Mouse (Mus musculus): Measurements from ENCODE around the gene Nr2f2. TPM values are rescaled to one million over a fixed set of nuclear protein-coding genes. Genes with fewer than 3 reads are reported as not detected.

The Nr2f2 gene
- polyA plus RNA-seq, 1 experiment from 2014 or later, result 12.3 TPM

DNA sequence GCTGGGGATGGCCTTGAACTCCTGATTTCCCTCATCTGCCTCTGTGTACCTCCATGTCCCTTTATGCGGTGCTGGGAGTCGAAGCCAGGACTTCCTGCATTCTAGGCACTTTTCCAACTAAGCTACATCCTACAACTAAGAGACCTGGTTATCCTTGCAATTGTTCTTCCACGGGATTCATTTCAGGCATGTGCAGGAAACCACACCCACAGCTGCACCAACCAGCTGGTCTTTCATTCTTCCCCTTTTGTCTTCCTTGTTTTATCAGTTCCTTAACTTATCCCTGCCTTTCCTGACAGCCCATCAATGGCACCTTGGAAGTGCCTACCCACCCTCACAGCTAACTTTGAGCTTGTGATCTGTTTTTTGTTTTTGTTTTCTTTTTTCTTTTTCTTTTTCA lies 42.3 kb upstream of the Nr2f2 start:
- Histone ChIP-seq H3K9me3 (ENCODE audit: low read length) (no peaks in the 10 kb centered on the region), H3K4me1 (ENCODE audit: insufficient read depth) (no peaks in the 10 kb centered on the region), H3K4me2 (ENCODE audit: low read depth, low read length) (no peak overlapping the region), H3K36me3 (replicated peaks; ENCODE audit: insufficient read depth, low read length) (no peaks in the 10 kb centered on the region), H3K27me3 (ENCODE audit: insufficient read depth, low read length) (no peaks in the 10 kb centered on the region), H3K9ac (replicated peaks) (no peak overlapping the region), H3K4me3 (ENCODE audit: low read depth, low read length) (no peak overlapping the region), H3K27ac (ENCODE audit: low read depth) (no peak overlapping the region)
- no peak for DNase-seq
- no peak for ATAC-seq
- TF ChIP-seq CTCF (IDR thresholded peaks at IDR 0.05; ENCODE audit: low read depth) (no peak), EP300 (IDR thresholded peaks at IDR 0.05; ENCODE audit: low read depth) (no peak)
- WGBS (ENCODE audit: insufficient replicate concordance), result 48% methylated on average over 3 of the region's 3 CpGs

- no peaks in the 10 kb centered on the region for H3K9me3 ChIP-seq (ENCODE audit: low read length)
- TF ChIP-seq EP300 (IDR thresholded peaks at IDR 0.05; ENCODE audit: low read depth), result no peak
- no peak for TF ChIP-seq CTCF (IDR thresholded peaks at IDR 0.05; ENCODE audit: low read depth)
- no peaks in the 10 kb centered on the region for H3K27me3 ChIP-seq (ENCODE audit: insufficient read depth, low read length)
- no peak overlapping the region for H3K4me2 ChIP-seq (ENCODE audit: low read depth, low read length)
- H3K27ac ChIP-seq (ENCODE audit: low read depth), result no peak overlapping the region
- DNase-seq (no peak), ATAC-seq (no peak)
- no peak overlapping the region for H3K4me3 ChIP-seq (ENCODE audit: low read depth, low read length)
- H3K4me1 ChIP-seq (ENCODE audit: insufficient read depth), result no peaks in the 10 kb centered on the region
- 84% methylated on average over 11 of the region's 11 CpGs for WGBS (ENCODE audit: insufficient replicate concordance)
- no peaks in the 10 kb centered on the region for H3K36me3 ChIP-seq (replicated peaks; ENCODE audit: insufficient read depth, low read length)
- H3K9ac ChIP-seq (replicated peaks), result no peak overlapping the region
Measured at GRCm38 (mm10) chr7:70407123-70407522, 40.6 kb upstream of the Nr2f2 start.

DNA sequence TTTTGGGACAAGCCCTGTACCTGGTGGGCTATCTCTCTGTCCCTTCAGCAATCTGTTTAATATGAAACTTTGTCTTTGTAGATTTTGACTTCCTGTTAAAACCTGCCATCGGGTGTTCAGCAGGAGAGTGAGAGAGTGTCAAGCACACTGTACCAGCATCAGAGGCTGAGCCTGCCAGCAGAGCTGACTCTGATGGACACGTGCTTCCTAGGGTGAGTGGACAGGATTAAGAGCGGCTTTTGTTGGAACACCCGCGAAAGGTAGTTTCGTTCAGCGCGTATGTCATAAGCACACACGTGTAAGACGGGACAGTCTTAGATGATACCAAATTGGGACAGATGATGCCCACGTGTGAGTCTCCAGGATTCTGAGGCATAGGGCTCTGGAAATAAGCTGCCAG lies 40.0 kb upstream of the Nr2f2 start:
- WGBS (ENCODE audit: insufficient replicate concordance), result 85% methylated on average over 11 of the region's 11 CpGs
- no peak for DNase-seq
- H3K4me3 ChIP-seq (ENCODE audit: low read depth, low read length), result no peak overlapping the region
- H3K27ac ChIP-seq (ENCODE audit: low read depth), result no peak overlapping the region
- no peaks in the 10 kb centered on the region for H3K9me3 ChIP-seq (ENCODE audit: low read length)
- H3K27me3 ChIP-seq (ENCODE audit: insufficient read depth, low read length), result no peaks in the 10 kb centered on the region
- no peaks in the 10 kb centered on the region for H3K4me1 ChIP-seq (ENCODE audit: insufficient read depth)
- TF ChIP-seq CTCF (IDR thresholded peaks at IDR 0.05; ENCODE audit: low read depth), result no peak
- no peak for TF ChIP-seq EP300 (IDR thresholded peaks at IDR 0.05; ENCODE audit: low read depth)
- no peaks in the 10 kb centered on the region for H3K36me3 ChIP-seq (replicated peaks; ENCODE audit: insufficient read depth, low read length)
- H3K4me2 ChIP-seq (ENCODE audit: low read depth, low read length), result no peak overlapping the region
- ATAC-seq, result no peak
- H3K9ac ChIP-seq (replicated peaks), result no peak overlapping the region

GRCm38 (mm10) chr7:70405466-70405865 lies 38.9 kb upstream of the Nr2f2 start:
- no peaks in the 10 kb centered on the region for H3K9me3 ChIP-seq (ENCODE audit: low read length)
- DNase-seq (no peak), ATAC-seq (no peak)
- H3K4me3 ChIP-seq (ENCODE audit: low read depth, low read length), result no peak overlapping the region
- 62% methylated on average over 2 of the region's 2 CpGs for WGBS (ENCODE audit: insufficient replicate concordance)
- no peak for TF ChIP-seq CTCF (IDR thresholded peaks at IDR 0.05; ENCODE audit: low read depth)
- no peak for TF ChIP-seq EP300 (IDR thresholded peaks at IDR 0.05; ENCODE audit: low read depth)
- no peak overlapping the region for H3K27ac ChIP-seq (ENCODE audit: low read depth)
- no peaks in the 10 kb centered on the region for H3K27me3 ChIP-seq (ENCODE audit: insufficient read depth, low read length)
- no peaks in the 10 kb centered on the region for H3K4me1 ChIP-seq (ENCODE audit: insufficient read depth)
- H3K4me2 ChIP-seq (ENCODE audit: low read depth, low read length), result no peak overlapping the region
- no peaks in the 10 kb centered on the region for H3K36me3 ChIP-seq (replicated peaks; ENCODE audit: insufficient read depth, low read length)
- no peak overlapping the region for H3K9ac ChIP-seq (replicated peaks)

- H3K36me3 ChIP-seq (replicated peaks; ENCODE audit: insufficient read depth, low read length), result no peaks in the 10 kb centered on the region
- H3K9ac ChIP-seq (replicated peaks), result no peak overlapping the region
- no peak for ATAC-seq
- H3K4me3 ChIP-seq (ENCODE audit: low read depth, low read length), result no peak overlapping the region
- no peaks in the 10 kb centered on the region for H3K27me3 ChIP-seq (ENCODE audit: insufficient read depth, low read length)
- DNase-seq, result no peak
- no peaks in the 10 kb centered on the region for H3K9me3 ChIP-seq (ENCODE audit: low read length)
- H3K27ac ChIP-seq (ENCODE audit: low read depth), result no peak overlapping the region
- no peaks in the 10 kb centered on the region for H3K4me1 ChIP-seq (ENCODE audit: insufficient read depth)
- WGBS (ENCODE audit: insufficient replicate concordance), result 69% methylated on average over 4 of the region's 4 CpGs
- no peak overlapping the region for H3K4me2 ChIP-seq (ENCODE audit: low read depth, low read length)
- no peak for TF ChIP-seq EP300 (IDR thresholded peaks at IDR 0.05; ENCODE audit: low read depth)
- no peak for TF ChIP-seq CTCF (IDR thresholded peaks at IDR 0.05; ENCODE audit: low read depth)
Measured at GRCm38 (mm10) chr7:70382828-70383227, 16.3 kb upstream of the Nr2f2 start.

- H3K9me3 ChIP-seq (ENCODE audit: low read length), result no peaks in the 10 kb centered on the region
- ATAC-seq (no peak), DNase-seq (no peak)
- H3K4me2 ChIP-seq (ENCODE audit: low read depth, low read length), result no peak overlapping the region
- no peaks in the 10 kb centered on the region for H3K27me3 ChIP-seq (ENCODE audit: insufficient read depth, low read length)
- WGBS (ENCODE audit: insufficient replicate concordance), result 85% methylated on average over 14 of the region's 14 CpGs
- H3K4me3 ChIP-seq (ENCODE audit: low read depth, low read length), result no peak overlapping the region
- no peak overlapping the region for H3K27ac ChIP-seq (ENCODE audit: low read depth)
- no peaks in the 10 kb centered on the region for H3K36me3 ChIP-seq (replicated peaks; ENCODE audit: insufficient read depth, low read length)
- no peaks in the 10 kb centered on the region for H3K4me1 ChIP-seq (ENCODE audit: insufficient read depth)
- no peak for TF ChIP-seq CTCF (IDR thresholded peaks at IDR 0.05; ENCODE audit: low read depth)
- no peak for TF ChIP-seq EP300 (IDR thresholded peaks at IDR 0.05; ENCODE audit: low read depth)
- H3K9ac ChIP-seq (replicated peaks), result no peak overlapping the region
Measured at GRCm38 (mm10) chr7:70381409-70382244, 15.1 kb upstream of the Nr2f2 start.

Data from liver, postnatal 0 days (tissue).